Mouse (Mus musculus): ENCODE results near the gene Miga1. TPM values are rescaled to one million over a fixed set of nuclear protein-coding genes. Genes with fewer than 3 reads are reported as not detected.

The Miga1 gene
- polyA plus RNA-seq, 1 experiment from 2014 or later = 26.3 TPM

- no peak overlapping the region for H3K4me2 ChIP-seq (ENCODE audit: low read depth, low read length, severe bottlenecking)
- ATAC-seq (replicated peaks; ENCODE audit: low FRiP score) (no peak), DNase-seq (ENCODE audit: low spot score) (no peak)
- H3K27ac ChIP-seq (ENCODE audit: low read depth, low read length) = no peak overlapping the region
- no peak overlapping the region for H3K4me3 ChIP-seq (ENCODE audit: low read depth, low read length)
- H3K36me3 ChIP-seq (ENCODE audit: control insufficient read depth, insufficient read depth, low read length) = no peaks in the 10 kb centered on the region
- 87% methylated on average over 5 of the region's 5 CpGs for WGBS
- no peaks in the 10 kb centered on the region for H3K27me3 ChIP-seq (ENCODE audit: control insufficient read depth, insufficient read depth, low read length)
- H3K9me3 ChIP-seq (ENCODE audit: control insufficient read depth, low read length) = no peaks in the 10 kb centered on the region
- H3K4me1 ChIP-seq (replicated peaks; ENCODE audit: control insufficient read depth, insufficient read depth, low read length) = no peaks in the 10 kb centered on the region
- H3K9ac ChIP-seq (ENCODE audit: low read length) = no peak overlapping the region
Measured at GRCm38 (mm10) chr3:152295896-152296295, 44.3 kb downstream of the Miga1 start.

GRCm38 (mm10) chr3:152294400-152294799, 45.8 kb downstream of the Miga1 start:
- Histone ChIP-seq H3K9ac (ENCODE audit: low read length) (no peak overlapping the region), H3K27me3 (ENCODE audit: control insufficient read depth, insufficient read depth, low read length) (no peaks in the 10 kb centered on the region), H3K4me3 (ENCODE audit: low read depth, low read length) (no peak overlapping the region), H3K9me3 (ENCODE audit: control insufficient read depth, low read length) (no peaks in the 10 kb centered on the region), H3K4me2 (ENCODE audit: low read depth, low read length, severe bottlenecking) (no peak overlapping the region), H3K36me3 (ENCODE audit: control insufficient read depth, insufficient read depth, low read length) (no peaks in the 10 kb centered on the region), H3K4me1 (replicated peaks; ENCODE audit: control insufficient read depth, insufficient read depth, low read length) (no peaks in the 10 kb centered on the region), H3K27ac (ENCODE audit: low read depth, low read length) (no peak overlapping the region)
- DNase-seq (ENCODE audit: low spot score) = no peak
- ATAC-seq (replicated peaks; ENCODE audit: low FRiP score) = no peak
- 80% methylated on average over 3 of the region's 3 CpGs for WGBS

GRCm38 (mm10) chr3:152293530-152294181, 46.6 kb downstream of the Miga1 start:
- 84% methylated on average over 13 of the region's 13 CpGs for WGBS
- H3K4me2 ChIP-seq (ENCODE audit: low read depth, low read length, severe bottlenecking) = no peak overlapping the region

GRCm38 (mm10) chr3:152291895-152292294, 48.3 kb downstream of the Miga1 start:
- H3K4me3 ChIP-seq (ENCODE audit: low read depth, low read length) = no peak overlapping the region
- WGBS = 88% methylated on average over 6 of the region's 6 CpGs
- no peak overlapping the region for H3K27ac ChIP-seq (ENCODE audit: low read depth, low read length)
- no peaks in the 10 kb centered on the region for H3K27me3 ChIP-seq (ENCODE audit: control insufficient read depth, insufficient read depth, low read length)
- DNase-seq (ENCODE audit: low spot score) = no peak
- no peaks in the 10 kb centered on the region for H3K4me1 ChIP-seq (replicated peaks; ENCODE audit: control insufficient read depth, insufficient read depth, low read length)
- H3K4me2 ChIP-seq (ENCODE audit: low read depth, low read length, severe bottlenecking) = no peak overlapping the region
- no peaks in the 10 kb centered on the region for H3K36me3 ChIP-seq (ENCODE audit: control insufficient read depth, insufficient read depth, low read length)
- H3K9ac ChIP-seq (ENCODE audit: low read length) = no peak overlapping the region
- ATAC-seq (replicated peaks; ENCODE audit: low FRiP score) = no peak
- H3K9me3 ChIP-seq (ENCODE audit: control insufficient read depth, low read length) = no peaks in the 10 kb centered on the region

More at GRCm38 (mm10) chr3:152293530-152294181, 46.6 kb downstream of the Miga1 start:
- Histone ChIP-seq H3K4me1 (replicated peaks; ENCODE audit: control insufficient read depth, insufficient read depth, low read length) (no peaks in the 10 kb centered on the region), H3K9ac (ENCODE audit: low read length) (no peak overlapping the region), H3K4me3 (ENCODE audit: low read depth, low read length) (no peak overlapping the region), H3K27ac (ENCODE audit: low read depth, low read length) (no peak overlapping the region), H3K27me3 (ENCODE audit: control insufficient read depth, insufficient read depth, low read length) (no peaks in the 10 kb centered on the region), H3K36me3 (ENCODE audit: control insufficient read depth, insufficient read depth, low read length) (no peaks in the 10 kb centered on the region), H3K9me3 (ENCODE audit: control insufficient read depth, low read length) (no peaks in the 10 kb centered on the region)
- no peak for DNase-seq (ENCODE audit: low spot score)
- no peak for ATAC-seq (replicated peaks; ENCODE audit: low FRiP score)

- no peak for DNase-seq (ENCODE audit: low spot score)
- Histone ChIP-seq H3K27ac (ENCODE audit: low read depth, low read length) (no peak overlapping the region), H3K4me2 (ENCODE audit: low read depth, low read length, severe bottlenecking) (no peak overlapping the region), H3K4me1 (replicated peaks; ENCODE audit: control insufficient read depth, insufficient read depth, low read length) (no peaks in the 10 kb centered on the region), H3K27me3 (ENCODE audit: control insufficient read depth, insufficient read depth, low read length) (no peaks in the 10 kb centered on the region), H3K9ac (ENCODE audit: low read length) (no peak overlapping the region), H3K36me3 (ENCODE audit: control insufficient read depth, insufficient read depth, low read length) (no peaks in the 10 kb centered on the region), H3K4me3 (ENCODE audit: low read depth, low read length) (no peak overlapping the region), H3K9me3 (ENCODE audit: control insufficient read depth, low read length) (no peaks in the 10 kb centered on the region)
- WGBS = 86% methylated on average over 17 of the region's 17 CpGs
- no peak for ATAC-seq (replicated peaks; ENCODE audit: low FRiP score)
Measured at GRCm38 (mm10) chr3:152290175-152290798, 49.9 kb downstream of the Miga1 start.

GRCm38 (mm10) chr3:152288740-152289139, 51.5 kb downstream of the Miga1 start:
- 96% methylated on average over 4 of the region's 4 CpGs for WGBS
- Histone ChIP-seq H3K4me1 (replicated peaks; ENCODE audit: control insufficient read depth, insufficient read depth, low read length) (no peaks in the 10 kb centered on the region), H3K27ac (ENCODE audit: low read depth, low read length) (no peak overlapping the region), H3K4me2 (ENCODE audit: low read depth, low read length, severe bottlenecking) (no peak overlapping the region), H3K27me3 (ENCODE audit: control insufficient read depth, insufficient read depth, low read length) (no peaks in the 10 kb centered on the region), H3K4me3 (ENCODE audit: low read depth, low read length) (no peak overlapping the region), H3K36me3 (ENCODE audit: control insufficient read depth, insufficient read depth, low read length) (no peaks in the 10 kb centered on the region), H3K9me3 (ENCODE audit: control insufficient read depth, low read length) (no peaks in the 10 kb centered on the region), H3K9ac (ENCODE audit: low read length) (no peak overlapping the region)
- no peak for ATAC-seq (replicated peaks; ENCODE audit: low FRiP score)
- DNase-seq (ENCODE audit: low spot score) = no peak

- Histone ChIP-seq H3K4me2 (ENCODE audit: low read depth, low read length, severe bottlenecking) (no peak overlapping the region), H3K9me3 (ENCODE audit: control insufficient read depth, low read length) (no peaks in the 10 kb centered on the region), H3K36me3 (ENCODE audit: control insufficient read depth, insufficient read depth, low read length) (no peaks in the 10 kb centered on the region), H3K4me3 (ENCODE audit: low read depth, low read length) (no peak overlapping the region), H3K9ac (ENCODE audit: low read length) (no peak overlapping the region), H3K27me3 (ENCODE audit: control insufficient read depth, insufficient read depth, low read length) (no peaks in the 10 kb centered on the region), H3K4me1 (replicated peaks; ENCODE audit: control insufficient read depth, insufficient read depth, low read length) (no peaks in the 10 kb centered on the region), H3K27ac (ENCODE audit: low read depth, low read length) (no peak overlapping the region)
- DNase-seq (ENCODE audit: low spot score) = no peak
- 95% methylated on average over 5 of the region's 5 CpGs for WGBS
- no peak for ATAC-seq (replicated peaks; ENCODE audit: low FRiP score)
Measured at GRCm38 (mm10) chr3:152288276-152288675, 51.9 kb downstream of the Miga1 start.

- H3K4me3 ChIP-seq (ENCODE audit: low read depth, low read length) = no peak overlapping the region
- no peak overlapping the region for H3K27ac ChIP-seq (ENCODE audit: low read depth, low read length)
- no peaks in the 10 kb centered on the region for H3K36me3 ChIP-seq (ENCODE audit: control insufficient read depth, insufficient read depth, low read length)
- no peaks in the 10 kb centered on the region for H3K27me3 ChIP-seq (ENCODE audit: control insufficient read depth, insufficient read depth, low read length)
- H3K9me3 ChIP-seq (ENCODE audit: control insufficient read depth, low read length) = no peaks in the 10 kb centered on the region
- WGBS = 81% methylated on average over 9 of the region's 9 CpGs
- ATAC-seq (replicated peaks; ENCODE audit: low FRiP score) (no peak), DNase-seq (ENCODE audit: low spot score) (no peak)
- no peak overlapping the region for H3K9ac ChIP-seq (ENCODE audit: low read length)
- no peaks in the 10 kb centered on the region for H3K4me1 ChIP-seq (replicated peaks; ENCODE audit: control insufficient read depth, insufficient read depth, low read length)
- H3K4me2 ChIP-seq (ENCODE audit: low read depth, low read length, severe bottlenecking) = no peak overlapping the region
Measured at GRCm38 (mm10) chr3:152287810-152288209, 52.4 kb downstream of the Miga1 start.

- H3K4me3 ChIP-seq (ENCODE audit: low read depth, low read length) = no peak overlapping the region
- H3K9ac ChIP-seq (ENCODE audit: low read length) = no peak overlapping the region
- no peak overlapping the region for H3K27ac ChIP-seq (ENCODE audit: low read depth, low read length)
- no peaks in the 10 kb centered on the region for H3K36me3 ChIP-seq (ENCODE audit: control insufficient read depth, insufficient read depth, low read length)
- H3K4me1 ChIP-seq (replicated peaks; ENCODE audit: control insufficient read depth, insufficient read depth, low read length) = no peaks in the 10 kb centered on the region
- no peak overlapping the region for H3K4me2 ChIP-seq (ENCODE audit: low read depth, low read length, severe bottlenecking)
- no peaks in the 10 kb centered on the region for H3K9me3 ChIP-seq (ENCODE audit: control insufficient read depth, low read length)
- H3K27me3 ChIP-seq (ENCODE audit: control insufficient read depth, insufficient read depth, low read length) = no peaks in the 10 kb centered on the region
- DNase-seq (ENCODE audit: low spot score) = no peak
- 87% methylated on average over 5 of the region's 5 CpGs for WGBS
- no peak for ATAC-seq (replicated peaks; ENCODE audit: low FRiP score)
Measured at GRCm38 (mm10) chr3:152284759-152285158, 55.4 kb downstream of the Miga1 start.

Data from forebrain, embryonic 11.5 days (tissue).